ENCODE assay signal across 21 mouse cellular contexts in genomic region chr1:160681398-160682050, GRCm38 (mm10).
DNase-seq lines count a peak whose midpoint lies in the region; ATAC-seq and TF ChIP-seq lines count a peak whose summit lies in the region.
"Had no signal": no experiment of that assay in that cellular context is flagged by ENCODE, and none has a peak within 500 bp of the region (broad histone marks: within the 10 kb centered on the region; RNA-seq: fewer than 3 reads in every experiment).

No protein-coding gene starts in this region.

- no peaks in the 10 kb centered on the region for H3K27me3 ChIP-seq in heart, embryonic 14.5 days (ENCODE audit: control insufficient read depth, insufficient read depth, low read length)
- no peaks in the 10 kb centered on the region for H3K27me3 ChIP-seq in G1E (ENCODE audit: insufficient read depth, low read length)
- H3K27me3 ChIP-seq in liver, embryonic 16.5 days (ENCODE audit: control insufficient read depth, insufficient read depth, low read depth, low read length): no peaks in the 10 kb centered on the region
- H3K27me3 ChIP-seq: CH12.LX; embryonic facial prominence, embryonic 13.5 days; hindbrain, embryonic 15.5 days; intestine, embryonic 15.5 days had no signal

- no peak for TF ChIP-seq CTCF in G1E (IDR thresholded peaks at IDR 0.05; ENCODE audit: low read depth, low read length)

- peaks cover 0 to 10% of the 10 kb centered on the region in 2 experiments; a peak in 2 of 4 replicates for H3K4me1 ChIP-seq in heart, embryonic 14.5 days (ENCODE audit: control insufficient read depth in 2 of 2, insufficient read depth in 2 of 2, low read length in 2 of 2)
- peaks cover 16% of the 10 kb centered on the region for H3K4me1 ChIP-seq in G1E (ENCODE audit: insufficient read depth, low read depth, low read length)
- peaks cover 3% of the 10 kb centered on the region; the same call in 1 of the 2 replicates for H3K4me1 ChIP-seq in liver, embryonic 16.5 days (ENCODE audit: control insufficient read depth, low read depth, low read length)
- H3K4me1 ChIP-seq: embryonic facial prominence, embryonic 13.5 days; hindbrain, embryonic 15.5 days; intestine, embryonic 15.5 days had no signal

- ATAC-seq in heart, embryonic 14.5 days (ENCODE audit: insufficient number of reproducible peaks, insufficient read depth, low FRiP score, low read depth): no peak
- peak; percentile 77 for ATAC-seq in G1E (ENCODE audit: extremely low read depth, insufficient number of reproducible peaks, low FRiP score, poor library complexity, severe bottlenecking)
- ATAC-seq in liver, embryonic 16.5 days (ENCODE audit: low read depth): peak; percentile 51; the same call in 1 of the 2 replicates
- ATAC-seq: forebrain, embryonic 16.5 days; intestine, embryonic 15.5 days had no signal

- 0 out of 2 replicates have a peak, but pooled peaks cover 3% of the 10 kb centered on the region for H3K36me3 ChIP-seq in heart, embryonic 14.5 days (ENCODE audit: control insufficient read depth, insufficient read depth, low read length)
- peaks cover 38% of the 10 kb centered on the region for H3K36me3 ChIP-seq in G1E (replicated peaks)
- H3K36me3 ChIP-seq in liver, embryonic 16.5 days (ENCODE audit: control insufficient read depth, insufficient read depth): no peaks in the 10 kb centered on the region; the same call in 1 of the 2 replicates
- H3K36me3 ChIP-seq: embryonic facial prominence, embryonic 13.5 days; hindbrain, embryonic 15.5 days; intestine, embryonic 15.5 days had no signal

- no peak overlapping the region for H3K9ac ChIP-seq in heart, embryonic 14.5 days (ENCODE audit: low read length)
- H3K9ac ChIP-seq in liver, embryonic 16.5 days (ENCODE audit: low read depth, low read length): no peak overlapping the region
- H3K9ac ChIP-seq: embryonic facial prominence, embryonic 13.5 days; hindbrain, embryonic 15.5 days; intestine, embryonic 15.5 days had no signal

- H3K4me2 ChIP-seq in heart, embryonic 14.5 days (ENCODE audit: low read length): no peak overlapping the region
- H3K4me2 ChIP-seq in liver, embryonic 16.5 days (ENCODE audit: low read depth, low read length): no peak overlapping the region
- H3K4me2 ChIP-seq: embryonic facial prominence, embryonic 13.5 days; hindbrain, embryonic 15.5 days; intestine, embryonic 15.5 days had no signal

- H3K4me3 ChIP-seq in heart, embryonic 14.5 days (ENCODE audit: control insufficient read depth in 1 of 2, insufficient read depth in 1 of 2, low read depth in 1 of 2, low read length in 2 of 2): no peak overlapping the region
- no peak overlapping the region; the same call in 1 of the 2 replicates for H3K4me3 ChIP-seq in G1E (ENCODE audit: low read depth, low read length)
- H3K4me3 ChIP-seq in liver, embryonic 16.5 days (ENCODE audit: low read depth, low read length): no peak overlapping the region
- H3K4me3 ChIP-seq: embryonic facial prominence, embryonic 13.5 days; hindbrain, embryonic 15.5 days; intestine, embryonic 15.5 days; myocyte had no signal

- H3K9me3 ChIP-seq in heart, embryonic 14.5 days (ENCODE audit: control insufficient read depth, low read length): no peaks in the 10 kb centered on the region
- H3K9me3 ChIP-seq in G1E (replicated peaks): no peaks in the 10 kb centered on the region
- no peaks in the 10 kb centered on the region for H3K9me3 ChIP-seq in liver, embryonic 16.5 days (replicated peaks; ENCODE audit: control insufficient read depth, low read length)
- H3K9me3 ChIP-seq: embryonic facial prominence, embryonic 13.5 days; hindbrain, embryonic 15.5 days; intestine, embryonic 15.5 days had no signal

- WGBS in heart, embryonic 14.5 days: 56% methylated on average over 3 of the region's 3 CpGs
- 36% methylated on average over 3 of the region's 3 CpGs for WGBS in liver, embryonic 16.5 days (ENCODE audit: insufficient replicate concordance)

- H3K27ac ChIP-seq in heart, embryonic 14.5 days (replicated peaks in 1 of 2; ENCODE audit: control insufficient read depth in 1 of 2, insufficient read depth in 1 of 2, low read depth in 2 of 2, low read length in 2 of 2): peak overlapping the region; percentile 22 to 30; a peak in 1 of 4 replicates
- no peak overlapping the region for H3K27ac ChIP-seq in liver, embryonic 16.5 days (ENCODE audit: low read length)
- H3K27ac ChIP-seq: embryonic facial prominence, embryonic 13.5 days; hindbrain, embryonic 15.5 days; intestine, embryonic 15.5 days had no signal

- no peak for DNase-seq in heart, postnatal 4 days
- DNase-seq in G1E (ENCODE audit: low spot score): peak; percentile 16
- DNase-seq in c-Kit-positive CD71-positive TER-119-positive erythroid progenitor cells, embryonic 14.5 days (ENCODE audit: low spot score): peak; percentile 53
- no peak for DNase-seq in frontal cortex, postnatal 14 days (ENCODE audit: low spot score in 2 of 2)
- DNase-seq in kidney, adult 11 months: no peak
- DNase-seq: cerebellum, adult 9-10 months; gastrocnemius, postnatal 36 days; heart, postnatal 36 days; lung, adult 2 months; lung, postnatal 4 days; midbrain, embryonic 14.5 days; right cerebral cortex, postnatal 25 days; thymus, postnatal 4 days had no signal

Comparison
In these comparisons a context has a peak if more than half of its experiments do, and no peak if none do; other contexts are left out.
1. DNase-seq: peak in G1E (single experiment) and c-Kit-positive CD71-positive TER-119-positive erythroid progenitor cells, embryonic 14.5 days (single experiment); none in heart, postnatal 4 days (single experiment), frontal cortex, postnatal 14 days (0 of 2) and kidney, adult 11 months (single experiment).